Comparison of ENCODE assay signal across 24 mouse cellular contexts in genomic region chr10:39594716-39595115, GRCm38 (mm10). TPM values are rescaled to one million over a fixed set of nuclear protein-coding genes. Genes with fewer than 3 reads are reported as not detected.
DNase-seq lines count a peak whose midpoint lies in the region; ATAC-seq and TF ChIP-seq lines count a peak whose summit lies in the region.
"Had no signal": no experiment of that assay in that cellular context is flagged by ENCODE, and none has a peak within 500 bp of the region (broad histone marks: within the 10 kb centered on the region; RNA-seq: fewer than 3 reads in every experiment).

No protein-coding gene starts in this region.

- no peaks in the 10 kb centered on the region for H3K27me3 ChIP-seq in forebrain, embryonic 11.5 days (ENCODE audit: control insufficient read depth, insufficient read depth, low read length)
- H3K27me3 ChIP-seq in forebrain, embryonic 14.5 days (replicated peaks; ENCODE audit: control insufficient read depth, insufficient read depth, low read length), result no peaks in the 10 kb centered on the region
- no peaks in the 10 kb centered on the region for H3K27me3 ChIP-seq in ES-Bruce4 (ENCODE audit: control insufficient read depth, insufficient read depth, low read length, poor library complexity, severe bottlenecking)
- H3K27me3 ChIP-seq in intestine, embryonic 15.5 days (replicated peaks), result no peaks in the 10 kb centered on the region
- no peaks in the 10 kb centered on the region for H3K27me3 ChIP-seq in stomach, embryonic 16.5 days (ENCODE audit: control insufficient read depth, insufficient read depth, low read length)
- peaks cover 12% of the 10 kb centered on the region; the same call in 1 of the 2 replicates for H3K27me3 ChIP-seq in hindbrain, embryonic 10.5 days (ENCODE audit: insufficient read depth, poor library complexity, severe bottlenecking)
- H3K27me3 ChIP-seq: embryonic facial prominence, embryonic 15.5 days; hindbrain, embryonic 13.5 days; Patski had no signal

- no peaks in the 10 kb centered on the region for H3K9me3 ChIP-seq in forebrain, embryonic 11.5 days (ENCODE audit: control insufficient read depth, low read length)
- 0 out of 2 replicates have a peak, but pooled peaks cover 5% of the 10 kb centered on the region for H3K9me3 ChIP-seq in forebrain, embryonic 14.5 days (replicated peaks; ENCODE audit: control insufficient read depth, low read length)
- H3K9me3 ChIP-seq in ES-Bruce4 (replicated peaks; ENCODE audit: control insufficient read depth, insufficient read depth, low read length, poor library complexity, severe bottlenecking), result peaks cover 16% of the 10 kb centered on the region
- H3K9me3 ChIP-seq in intestine, embryonic 15.5 days, result 0 out of 2 replicates have a peak, but pooled peaks cover 6% of the 10 kb centered on the region
- H3K9me3 ChIP-seq in stomach, embryonic 16.5 days (replicated peaks; ENCODE audit: control insufficient read depth, low read length), result peaks cover 13% of the 10 kb centered on the region
- peaks cover 16% of the 10 kb centered on the region for H3K9me3 ChIP-seq in hindbrain, embryonic 10.5 days

- no peak for ATAC-seq in forebrain, embryonic 11.5 days (replicated peaks; ENCODE audit: low FRiP score)
- ATAC-seq in forebrain, embryonic 14.5 days, result no peak
- no peak for ATAC-seq in intestine, embryonic 15.5 days
- no peak for ATAC-seq in stomach, embryonic 16.5 days (ENCODE audit: insufficient read depth, low FRiP score)
- ATAC-seq: CD4-positive, CD25-positive, alpha-beta regulatory T cell, adult 4 months; forebrain, embryonic 16.5 days; hindbrain, postnatal 0 days; Patski had no signal

- H3K4me3 ChIP-seq in forebrain, embryonic 11.5 days (ENCODE audit: low read depth, low read length), result no peak overlapping the region
- H3K4me3 ChIP-seq in forebrain, embryonic 14.5 days (ENCODE audit: low read depth, low read length), result no peak overlapping the region
- H3K4me3 ChIP-seq in ES-Bruce4 (ENCODE audit: low read depth, low read length), result no peak overlapping the region
- H3K4me3 ChIP-seq in intestine, embryonic 15.5 days (replicated peaks), result no peak overlapping the region
- H3K4me3 ChIP-seq in stomach, embryonic 16.5 days (replicated peaks; ENCODE audit: low read length), result no peak overlapping the region
- no peak overlapping the region for H3K4me3 ChIP-seq in hindbrain, embryonic 10.5 days
- H3K4me3 ChIP-seq: embryonic facial prominence, embryonic 15.5 days; erythroblast, embryonic 14.5 days; forebrain, embryonic 10.5 days; hindbrain, embryonic 13.5 days had no signal

- no peak for TF ChIP-seq POLR2A in ES-Bruce4 (IDR thresholded peaks at IDR 0.05; ENCODE audit: insufficient read depth, low read length)

- no peaks in the 10 kb centered on the region for H3K36me3 ChIP-seq in forebrain, embryonic 11.5 days (ENCODE audit: control insufficient read depth, insufficient read depth, low read length)
- H3K36me3 ChIP-seq in forebrain, embryonic 14.5 days (ENCODE audit: control insufficient read depth, insufficient read depth, low read length), result no peaks in the 10 kb centered on the region
- no peaks in the 10 kb centered on the region for H3K36me3 ChIP-seq in ES-Bruce4 (ENCODE audit: control insufficient read depth, insufficient read depth, low read length, poor library complexity, severe bottlenecking)
- H3K36me3 ChIP-seq in intestine, embryonic 15.5 days, result no peaks in the 10 kb centered on the region
- no peaks in the 10 kb centered on the region for H3K36me3 ChIP-seq in stomach, embryonic 16.5 days (ENCODE audit: control insufficient read depth, insufficient read depth, low read length)
- 0 out of 2 replicates have a peak, but pooled peaks cover 4% of the 10 kb centered on the region for H3K36me3 ChIP-seq in hindbrain, embryonic 10.5 days
- H3K36me3 ChIP-seq: embryonic facial prominence, embryonic 15.5 days; forebrain, embryonic 10.5 days; hindbrain, embryonic 13.5 days had no signal

- peak; percentile 86 for TF ChIP-seq EP300 in ES-Bruce4 (IDR thresholded peaks at IDR 0.05; ENCODE audit: insufficient read depth, low read depth, low read length)

- H3K27ac ChIP-seq in forebrain, embryonic 11.5 days (ENCODE audit: low read depth, low read length), result no peak overlapping the region
- H3K27ac ChIP-seq in forebrain, embryonic 14.5 days (ENCODE audit: low read depth, low read length), result no peak overlapping the region
- H3K27ac ChIP-seq in ES-Bruce4 (ENCODE audit: insufficient read depth, low read length), result no peak overlapping the region
- peak overlapping the region; percentile 88; the same call in 1 of the 2 replicates for H3K27ac ChIP-seq in intestine, embryonic 15.5 days
- H3K27ac ChIP-seq in stomach, embryonic 16.5 days (ENCODE audit: low read length), result peak overlapping the region; percentile 94
- no peak overlapping the region for H3K27ac ChIP-seq in hindbrain, embryonic 10.5 days
- H3K27ac ChIP-seq: forebrain, embryonic 10.5 days; hindbrain, embryonic 13.5 days; hindbrain, postnatal 0 days had no signal

- no peak overlapping the region for H3K4me2 ChIP-seq in forebrain, embryonic 11.5 days (ENCODE audit: low read depth, low read length, severe bottlenecking)
- H3K4me2 ChIP-seq in forebrain, embryonic 14.5 days (ENCODE audit: low read length), result no peak overlapping the region
- H3K4me2 ChIP-seq in intestine, embryonic 15.5 days (replicated peaks), result no peak overlapping the region
- no peak overlapping the region for H3K4me2 ChIP-seq in stomach, embryonic 16.5 days (ENCODE audit: low read depth, low read length)
- H3K4me2 ChIP-seq: embryonic facial prominence, embryonic 15.5 days; hindbrain, embryonic 13.5 days had no signal

- H3K4me1 ChIP-seq in forebrain, embryonic 11.5 days (replicated peaks; ENCODE audit: control insufficient read depth, insufficient read depth, low read length), result peaks cover 8% of the 10 kb centered on the region; the same call in 1 of the 2 replicates
- peaks cover 20% of the 10 kb centered on the region for H3K4me1 ChIP-seq in forebrain, embryonic 14.5 days (ENCODE audit: control insufficient read depth, insufficient read depth, low read length)
- H3K4me1 ChIP-seq in ES-Bruce4 (ENCODE audit: control insufficient read depth, insufficient read depth, low read length), result peaks cover 13% of the 10 kb centered on the region
- H3K4me1 ChIP-seq in intestine, embryonic 15.5 days (replicated peaks), result peaks cover 13% of the 10 kb centered on the region; the same call in 1 of the 2 replicates
- H3K4me1 ChIP-seq in stomach, embryonic 16.5 days (ENCODE audit: control insufficient read depth, insufficient read depth, low read length), result peaks cover 18% of the 10 kb centered on the region
- peaks cover 27% of the 10 kb centered on the region for H3K4me1 ChIP-seq in hindbrain, embryonic 10.5 days (replicated peaks)

- DNase-seq in forebrain, embryonic 11.5 days (ENCODE audit: low spot score), result peak; percentile 15
- no peak for DNase-seq in forebrain, embryonic 14.5 days (ENCODE audit: low spot score)
- no peak for DNase-seq in heart, adult 11 months
- DNase-seq in hindbrain, embryonic 10.5 days (ENCODE audit: low spot score), result no peak
- DNase-seq: adrenal gland, postnatal 10 days; B cell, adult 2 months; cerebellum, adult 11 months; cerebellum, adult 8-10 months; cerebellum, postnatal 14 days; embryo, embryonic 11 days; gastrocnemius, postnatal 14 days; heart, postnatal 10 days; heart, postnatal 4 days had no signal

- WGBS in forebrain, embryonic 11.5 days, result 75% methylated on average over 1 of the region's 1 CpGs
- 89% methylated on average over 1 of the region's 1 CpGs for WGBS in forebrain, embryonic 14.5 days
- 76% methylated on average over 1 of the region's 1 CpGs for WGBS in intestine, embryonic 15.5 days
- WGBS in stomach, embryonic 16.5 days, result 77% methylated on average over 1 of the region's 1 CpGs
- WGBS in hindbrain, embryonic 10.5 days, result 65% methylated on average over 1 of the region's 1 CpGs

- TF ChIP-seq CTCF in ES-Bruce4 (IDR thresholded peaks at IDR 0.05; ENCODE audit: low read depth, low read length), result no peak

- H3K9ac ChIP-seq in forebrain, embryonic 11.5 days (ENCODE audit: low read length), result no peak overlapping the region
- no peak overlapping the region for H3K9ac ChIP-seq in forebrain, embryonic 14.5 days (ENCODE audit: low read length)
- no peak overlapping the region for H3K9ac ChIP-seq in ES-Bruce4 (ENCODE audit: low read depth, poor library complexity, severe bottlenecking)
- no peak overlapping the region for H3K9ac ChIP-seq in intestine, embryonic 15.5 days
- H3K9ac ChIP-seq in stomach, embryonic 16.5 days (ENCODE audit: low read length), result no peak overlapping the region
- H3K9ac ChIP-seq: embryonic facial prominence, embryonic 15.5 days; hindbrain, embryonic 13.5 days had no signal

RNA-seq across cellular contexts. Expression of gene Traf3ip2, which starts 18.0 kb away (rescaled TPM):
- 3.8 and 5.4 TPM in 2 replicates for polyA plus RNA-seq in forebrain, embryonic 11.5 days (2014; fragmentation: Nextera tagmentation; extraction: Ambion mirVana)
- polyA plus RNA-seq in forebrain, embryonic 14.5 days (2014; fragmentation: Nextera tagmentation; extraction: Ambion mirVana), result 4.8 and 5.7 TPM in 2 replicates
- polyA plus RNA-seq in ES-Bruce4 (2011; ENCODE audit: insufficient read depth, insufficient read length, low read depth, missing spikeins), result 11.9 and 12.8 TPM in 2 replicates
- polyA plus RNA-seq in intestine, embryonic 15.5 days (2015; fragmentation: Nextera tagmentation; extraction: Ambion mirVana), result 25.8 and 29.4 TPM in 2 replicates
- polyA plus RNA-seq in stomach, embryonic 16.5 days (2015; fragmentation: Nextera tagmentation; extraction: Ambion mirVana), result 32.1 and 33.1 TPM in 2 replicates
- 8.3 and 8.8 TPM in 2 replicates for polyA plus RNA-seq in hindbrain, embryonic 10.5 days (2016; fragmentation: Nextera tagmentation; extraction: Ambion mirVana)

Comparison
In these comparisons a context has a peak if more than half of its experiments do, and no peak if none do; other contexts are left out.
1. H3K27ac ChIP-seq: peak in intestine, embryonic 15.5 days (single experiment) and stomach, embryonic 16.5 days (single experiment); none in forebrain, embryonic 11.5 days (single experiment), forebrain, embryonic 14.5 days (single experiment), ES-Bruce4 (single experiment) and hindbrain, embryonic 10.5 days (single experiment).